Mouse (Mus musculus) splenic B cell, adult 2 months (primary cell): ENCODE data around the gene Brd7.
A peak's percentile ranks its signal among the peaks of the same experiment; 100 is the strongest.

Experiments used
- DNase-seq: peaks from one replicate; pipeline ENCODE4 v3.0.0-alpha.2; 2011; ENCODE audit warnings: low read depth, low spot score
- H3K27me3 ChIP-seq: 2 replicates; pipeline ENCODE4 v1.6.1; 2012; ENCODE audit warnings: mild to moderate bottlenecking, low read length, moderate library complexity, mixed read lengths; ENCODE audit not compliant: control insufficient read depth, poor library complexity, insufficient read depth, severe bottlenecking
- H3K36me3 ChIP-seq: 2 replicates; pipeline ENCODE4 v1.6.1; 2012; ENCODE audit warnings: mild to moderate bottlenecking, low read length, moderate library complexity, mixed read lengths; ENCODE audit not compliant: control insufficient read depth, poor library complexity, insufficient read depth, severe bottlenecking

The Brd7 gene

DNA sequence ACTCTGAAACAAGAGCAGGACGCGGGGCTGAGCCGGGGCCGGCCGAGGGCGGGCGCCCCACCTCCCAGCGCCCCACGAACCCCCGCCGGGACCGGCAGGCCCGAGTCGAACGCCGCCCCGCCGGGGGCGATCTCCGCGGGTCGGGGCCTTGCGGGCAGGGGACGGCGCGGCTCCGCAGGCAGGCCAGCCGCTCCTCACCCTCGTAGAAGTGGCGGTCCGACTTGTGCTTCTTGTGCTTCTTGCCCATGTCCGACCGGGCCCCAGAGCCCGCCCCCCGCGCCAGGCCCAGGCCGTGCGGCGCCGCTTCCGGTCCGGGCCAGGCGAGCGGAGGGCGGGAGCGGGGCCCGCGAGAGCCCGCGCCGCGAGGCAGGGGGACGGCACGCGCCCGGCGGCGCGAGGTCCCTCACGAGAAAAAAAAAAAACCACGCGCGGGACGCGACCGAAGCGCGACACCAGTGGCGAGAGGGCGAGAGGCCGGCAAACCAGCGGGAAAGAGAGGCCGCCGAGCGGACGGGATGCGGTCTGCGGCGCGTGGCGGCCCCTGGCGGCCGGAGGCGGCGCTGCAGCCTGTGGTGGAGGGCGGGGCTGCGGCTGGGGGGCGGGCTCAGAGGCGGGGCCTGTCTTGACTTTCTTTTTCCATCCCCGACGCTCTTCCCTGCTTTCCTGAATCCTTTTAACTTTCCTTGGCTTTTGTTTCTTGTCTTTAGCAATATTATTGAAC is at the start of gene Brd7:
Gene Brd7, minus strand, starts transcription at position 487 of the 721 bp plus-strand sequence.
- Histone ChIP-seq H3K36me3 (peaks cover 6% of the 10 kb centered on the region), H3K27me3 (no peaks in the 10 kb centered on the region)
- peak; percentile 88 for DNase-seq

DNA sequence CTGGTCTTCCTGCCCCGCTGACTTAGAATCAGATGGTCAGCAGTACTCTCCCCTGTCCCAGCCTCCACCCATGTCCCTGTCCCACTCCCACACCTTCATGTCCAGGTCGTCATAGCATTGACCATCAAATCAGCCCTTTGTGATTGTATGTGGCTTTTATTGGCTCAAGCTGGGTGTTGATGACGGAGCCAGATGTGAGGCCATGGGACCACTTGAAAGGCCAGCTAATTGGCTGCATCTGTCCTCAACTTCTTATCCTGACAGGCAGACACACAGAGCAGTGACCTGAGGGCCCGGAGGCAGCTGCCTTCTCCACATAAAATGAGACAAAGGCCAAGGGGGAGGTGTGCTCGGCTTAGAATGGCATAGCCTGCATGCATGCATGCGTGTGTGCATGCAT is 49.5 kb upstream of the Brd7 start:
- no peak for DNase-seq
- H3K27me3 ChIP-seq: no peaks in the 10 kb centered on the region
- H3K36me3 ChIP-seq: no peaks in the 10 kb centered on the region

DNA sequence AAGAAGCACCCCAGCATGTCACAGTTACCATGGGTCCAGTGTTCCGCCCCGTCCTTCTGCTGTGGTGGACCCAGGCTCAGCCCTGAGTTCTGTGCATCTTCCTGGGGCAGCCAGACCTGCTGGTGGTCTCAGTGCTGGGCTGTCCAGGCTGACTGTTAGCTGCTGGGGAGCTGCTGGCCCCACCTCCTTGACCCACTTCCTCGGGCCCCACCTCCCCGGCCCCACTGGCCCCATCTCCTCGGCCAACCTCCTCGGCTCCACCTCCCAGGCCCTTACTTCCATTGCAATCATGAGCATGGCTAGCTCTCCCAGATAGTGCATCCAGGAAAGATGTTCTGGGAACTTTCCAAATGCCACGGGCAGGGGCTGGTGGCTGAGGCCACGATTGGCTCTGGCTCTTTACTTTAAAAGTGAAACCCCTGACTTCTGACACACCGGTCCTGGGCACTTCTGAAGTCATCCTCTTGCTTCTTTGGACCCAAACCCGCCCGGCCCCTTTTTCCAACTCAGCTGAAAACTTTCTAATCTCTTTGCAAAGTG is 47.5 kb upstream of the Brd7 start:
- H3K36me3 ChIP-seq: no peaks in the 10 kb centered on the region
- H3K27me3 ChIP-seq: no peaks in the 10 kb centered on the region
- no peak for DNase-seq

DNA sequence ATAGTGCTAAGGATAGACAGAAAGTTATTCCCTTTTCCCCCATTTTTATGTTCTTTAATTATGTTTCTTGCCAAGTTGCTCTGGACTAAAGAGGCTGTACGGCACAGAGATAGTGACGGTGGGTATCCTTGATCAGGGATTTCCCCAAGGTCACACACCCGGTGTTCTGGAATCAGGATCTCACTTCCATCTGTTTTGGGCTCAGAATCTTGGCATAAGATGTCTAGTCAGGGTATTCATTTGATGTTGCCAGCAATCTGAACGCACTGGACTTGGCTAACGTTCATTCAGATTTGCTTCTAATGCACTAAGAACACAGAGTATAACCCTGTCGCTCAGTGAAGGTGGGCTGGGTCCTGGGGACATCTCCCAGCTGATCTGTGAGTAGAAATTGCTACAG is 45.7 kb upstream of the Brd7 start:
- DNase-seq: no peak
- Histone ChIP-seq H3K36me3 (no peaks in the 10 kb centered on the region), H3K27me3 (no peaks in the 10 kb centered on the region)

DNA sequence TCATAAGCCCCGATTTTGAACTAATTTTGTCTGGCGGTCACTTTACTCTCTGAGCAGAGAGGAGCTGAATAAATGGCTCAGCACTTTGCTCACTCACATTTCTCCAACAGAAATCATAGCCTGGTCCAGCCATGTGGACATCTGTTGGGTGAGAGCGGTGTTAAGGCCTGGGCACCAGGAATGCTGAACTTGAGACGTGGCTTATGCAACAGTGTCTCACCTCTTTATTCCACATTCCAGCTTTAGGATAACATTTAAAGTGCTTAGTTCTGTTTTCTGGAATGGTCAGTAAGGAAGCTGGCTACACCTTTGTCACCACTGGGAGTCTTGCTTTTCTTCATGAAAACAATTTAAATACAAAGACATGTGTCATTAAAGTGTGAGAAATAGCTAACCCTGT is 36.1 kb upstream of the Brd7 start:
- Histone ChIP-seq H3K36me3 (no peaks in the 10 kb centered on the region), H3K27me3 (no peaks in the 10 kb centered on the region)
- no peak for DNase-seq

DNA sequence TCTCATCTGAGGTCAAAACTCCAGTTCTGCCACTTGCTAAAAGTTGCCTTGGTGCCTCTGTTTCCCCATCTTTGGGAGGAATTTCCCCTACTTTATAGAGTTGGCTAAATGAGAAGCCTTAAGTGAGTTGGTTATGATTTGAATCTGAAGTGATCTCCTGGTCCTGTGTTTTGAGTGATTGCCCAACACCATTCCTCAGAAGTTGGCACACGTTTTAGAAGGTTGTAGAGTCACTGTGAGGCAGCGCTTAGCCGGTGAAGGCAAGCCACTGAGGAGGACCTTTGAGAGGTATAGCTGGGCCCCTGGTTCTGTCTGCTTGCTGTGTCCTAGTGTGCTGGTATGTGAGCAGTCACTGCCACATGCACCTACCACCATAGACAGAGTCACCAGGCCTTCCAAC is 31.3 kb upstream of the Brd7 start:
- Histone ChIP-seq H3K27me3 (no peaks in the 10 kb centered on the region), H3K36me3 (no peaks in the 10 kb centered on the region)
- DNase-seq: no peak

DNA sequence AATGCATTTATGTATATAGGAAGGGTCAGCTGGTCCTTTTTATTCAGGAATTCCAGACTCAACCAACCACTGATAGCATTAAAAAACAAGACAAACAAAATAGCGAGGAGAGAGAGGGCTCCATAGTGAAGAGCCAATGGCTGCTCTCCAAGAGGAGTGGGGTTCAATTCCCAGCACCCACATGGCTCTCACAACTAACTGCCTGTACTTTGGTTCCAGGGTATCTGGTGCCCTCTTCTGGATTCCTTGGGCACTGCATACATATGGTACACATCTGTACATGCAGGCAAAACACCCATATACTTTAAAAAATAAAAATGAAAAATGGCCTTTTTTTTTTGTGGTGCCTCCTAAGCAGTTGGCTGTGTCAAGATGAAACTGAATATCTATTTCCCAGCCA is 28.8 kb upstream of the Brd7 start:
- Histone ChIP-seq H3K27me3 (no peaks in the 10 kb centered on the region), H3K36me3 (no peaks in the 10 kb centered on the region)
- peak; percentile 70 for DNase-seq

DNA sequence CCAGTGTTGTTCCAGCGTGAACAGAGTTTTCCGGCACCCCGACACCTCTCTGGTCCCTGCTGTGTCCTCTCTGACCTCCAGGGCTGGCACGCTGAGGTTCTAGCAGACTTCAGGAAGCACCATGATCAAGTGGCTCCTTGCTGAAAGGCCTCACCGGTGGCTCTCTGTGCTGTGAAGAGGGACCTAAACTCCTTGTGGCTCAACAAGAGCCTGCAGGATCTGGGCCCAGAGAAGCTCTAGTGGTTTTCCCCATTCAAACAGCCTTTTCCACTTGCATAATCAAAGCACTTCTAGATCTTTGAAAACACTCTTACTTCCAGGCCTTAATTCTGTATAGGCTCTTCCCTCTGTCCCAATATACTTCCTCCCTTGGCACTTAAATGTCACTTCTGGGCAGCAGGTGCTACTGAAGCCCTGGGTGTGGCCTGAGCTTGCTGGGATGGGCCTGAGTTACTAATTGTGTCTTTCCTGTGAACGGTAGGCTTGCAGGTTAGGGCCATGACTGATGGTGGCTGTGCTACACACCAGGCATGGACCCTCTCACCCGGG is 26.8 kb upstream of the Brd7 start:
- H3K36me3 ChIP-seq: no peaks in the 10 kb centered on the region
- no peaks in the 10 kb centered on the region for H3K27me3 ChIP-seq
- DNase-seq: no peak

DNA sequence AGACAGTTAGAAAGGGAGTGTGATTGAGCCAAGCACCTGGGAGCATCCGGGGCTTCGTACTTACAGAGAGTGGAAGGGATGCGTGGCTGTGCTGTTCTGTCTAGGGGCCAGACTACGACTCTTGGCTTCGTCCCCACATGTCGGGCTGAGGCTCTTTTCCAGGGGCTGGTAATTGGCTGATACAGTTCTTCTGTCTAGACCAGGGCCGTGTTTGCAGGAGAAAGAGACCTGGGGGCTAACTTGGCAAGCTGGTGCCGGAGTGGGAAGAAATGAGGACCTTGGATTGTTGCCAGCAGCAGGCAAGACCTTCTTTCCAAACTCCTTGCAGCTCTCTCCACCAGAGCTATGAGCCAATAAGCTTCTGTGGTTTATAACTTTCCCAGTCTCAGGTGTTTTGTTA is 25.9 kb upstream of the Brd7 start:
- Histone ChIP-seq H3K27me3 (no peaks in the 10 kb centered on the region), H3K36me3 (no peaks in the 10 kb centered on the region)
- no peak for DNase-seq

DNA sequence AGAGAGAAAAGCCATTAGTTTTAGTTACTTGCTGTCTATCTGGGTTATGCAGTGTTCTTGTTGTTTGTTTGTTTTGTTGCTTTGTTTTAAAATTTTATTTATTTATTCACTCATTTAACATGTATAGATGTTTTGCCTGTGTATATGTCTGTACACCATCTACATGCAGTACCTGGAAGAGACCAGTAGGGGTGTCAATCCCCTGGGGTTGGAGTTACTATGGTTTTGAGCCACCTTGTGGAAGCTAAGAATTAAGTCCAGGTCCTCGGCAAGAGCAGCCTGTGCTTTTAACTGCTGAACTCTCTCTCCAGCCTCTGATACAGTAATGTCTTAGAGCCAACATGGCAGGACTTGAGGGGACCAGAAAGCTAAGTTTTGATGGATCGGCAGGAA is 21.2 kb upstream of the Brd7 start:
- peak; percentile 28 for DNase-seq
- Histone ChIP-seq H3K36me3 (no peaks in the 10 kb centered on the region), H3K27me3 (no peaks in the 10 kb centered on the region)

DNA sequence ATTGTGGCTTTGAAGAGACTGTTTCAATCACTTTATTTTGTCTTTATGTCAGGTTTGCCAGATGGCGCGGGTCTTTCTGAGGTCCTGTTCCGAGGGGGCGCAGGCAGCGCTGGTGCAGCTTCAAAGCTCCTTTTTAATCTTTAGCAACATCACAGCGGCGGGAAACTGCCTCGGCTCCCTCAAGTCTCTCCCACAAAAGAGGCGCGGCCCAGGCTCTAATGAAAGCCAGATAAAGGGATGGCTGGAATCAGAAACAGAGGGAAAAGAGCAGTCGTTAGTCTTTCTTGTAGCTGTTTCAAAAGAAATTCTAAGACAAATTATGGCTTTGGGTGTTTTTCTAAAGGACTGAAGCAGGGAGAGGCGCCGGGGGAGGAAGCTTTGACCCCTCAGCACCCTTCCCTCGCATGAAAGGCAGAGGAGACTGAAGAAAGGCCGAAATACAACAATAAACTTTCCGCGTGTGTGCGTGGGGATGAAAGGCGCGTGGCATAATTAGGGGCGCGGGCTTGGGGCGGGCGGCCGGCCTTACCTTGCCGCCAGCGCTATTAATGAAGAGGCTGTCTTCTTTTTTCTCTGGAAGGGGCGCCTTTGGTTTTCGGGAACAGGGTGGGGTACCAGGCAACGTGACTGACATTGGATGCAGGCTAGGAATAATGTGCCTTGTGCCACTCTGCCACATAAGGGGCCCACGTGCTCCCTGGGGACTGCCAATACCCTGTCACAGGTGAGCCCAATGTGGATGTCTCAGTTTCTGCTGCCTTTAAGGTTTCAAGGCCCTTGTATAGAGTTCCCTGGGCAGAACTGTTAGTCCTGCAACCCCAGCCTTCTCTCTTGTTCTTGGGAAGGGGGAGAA is 20.5 kb upstream of the Brd7 start:
- no peak for DNase-seq
- H3K27me3 ChIP-seq: no peaks in the 10 kb centered on the region
- no peaks in the 10 kb centered on the region for H3K36me3 ChIP-seq

DNA sequence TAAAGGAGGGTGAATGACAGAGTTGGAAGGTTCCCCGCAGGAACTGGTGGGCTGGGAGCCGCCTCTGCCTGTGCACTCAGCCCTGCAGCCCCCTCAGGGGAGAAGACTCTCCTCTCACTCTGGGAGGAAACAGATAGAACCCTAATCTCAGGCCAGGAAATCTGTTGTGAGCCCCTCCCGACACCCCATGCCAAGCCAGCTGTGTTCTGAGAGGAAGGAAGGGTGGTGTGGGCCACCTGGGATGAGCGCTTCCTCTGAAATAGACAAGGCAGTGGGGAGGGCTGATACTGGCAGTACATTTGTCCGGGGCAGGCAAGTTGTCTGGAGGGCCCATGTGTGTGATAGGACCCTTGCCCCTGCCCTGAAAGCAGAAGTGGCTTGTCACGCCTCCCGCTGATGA is 18.5 kb upstream of the Brd7 start:
- no peaks in the 10 kb centered on the region for H3K36me3 ChIP-seq
- H3K27me3 ChIP-seq: no peaks in the 10 kb centered on the region
- DNase-seq: no peak

DNA sequence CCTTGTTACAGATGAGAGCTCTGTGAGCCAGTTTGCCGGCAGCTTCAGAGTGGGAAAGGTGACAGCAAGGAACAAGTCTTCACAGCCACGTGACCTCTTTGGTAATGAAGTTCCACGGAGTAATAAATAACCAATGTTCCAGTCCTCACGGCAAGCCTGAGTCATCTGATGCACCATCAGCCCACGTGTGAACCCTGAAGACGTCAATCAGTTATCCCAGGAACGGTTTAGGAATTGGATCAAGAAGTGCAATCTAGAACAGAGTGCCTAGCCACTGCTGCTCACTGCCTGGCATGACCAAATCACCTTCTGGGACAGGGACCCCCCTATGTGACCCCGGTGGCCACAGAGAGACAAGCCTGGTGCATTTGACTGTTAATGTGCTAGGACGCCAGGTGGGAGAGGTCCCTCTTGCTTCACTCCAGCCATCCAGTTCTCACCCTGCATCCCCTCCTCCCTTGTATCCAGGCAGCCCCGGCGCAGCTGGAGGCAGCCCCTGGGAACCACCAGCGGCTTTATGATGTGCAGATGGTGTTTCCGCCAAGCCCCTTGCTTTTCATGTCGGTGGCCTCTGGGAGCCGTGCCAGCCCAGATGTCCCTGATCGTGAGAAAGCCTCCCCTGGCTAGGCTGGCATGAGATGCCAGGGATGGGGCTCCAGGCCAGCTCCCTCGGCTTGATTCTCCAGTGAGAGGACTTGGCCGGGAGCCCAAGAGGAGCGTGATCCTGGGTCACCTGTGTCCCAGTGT is 15.0 kb upstream of the Brd7 start:
- no peak for DNase-seq
- Histone ChIP-seq H3K36me3 (no peaks in the 10 kb centered on the region), H3K27me3 (no peaks in the 10 kb centered on the region)

DNA sequence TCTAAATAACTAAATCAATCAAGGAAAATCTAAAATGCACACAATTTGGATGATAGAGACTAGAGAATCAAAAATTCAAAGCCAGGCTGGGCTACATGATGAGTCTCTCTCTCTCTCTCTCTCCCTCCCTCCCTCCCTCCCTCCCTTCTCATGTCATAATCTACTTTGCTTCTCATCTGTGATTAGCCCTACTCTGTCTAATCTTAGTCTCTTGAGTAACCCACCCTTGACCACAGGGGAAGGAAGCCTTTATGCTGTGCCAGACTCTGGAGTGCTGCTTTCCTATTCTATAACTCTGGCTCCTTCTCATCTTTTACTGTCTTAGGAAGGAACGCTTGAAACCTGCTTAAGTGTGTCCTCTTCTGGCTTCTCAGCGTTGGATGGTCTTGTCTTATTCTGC is 9.5 kb upstream of the Brd7 start:
- H3K36me3 ChIP-seq: no peaks in the 10 kb centered on the region
- DNase-seq: no peak
- H3K27me3 ChIP-seq: no peaks in the 10 kb centered on the region
